Mouse (Mus musculus) CH12.LX (cell line): ENCODE data around the gene Ccdc162. TPM values are rescaled to one million over a fixed set of nuclear protein-coding genes. Genes with fewer than 3 reads are reported as not detected.
"Not testable (repeated sequence)": the region's sequence is repeated elsewhere in the genome, so short reads cannot be mapped to it uniquely, and the experiment has no call there.

Source experiments
- DNase-seq: peaks from one replicate; pipeline ENCODE4 v3.0.0-alpha.2; 2013; ENCODE audit errors: extremely low read depth
- H3K27ac ChIP-seq: 2 replicates; pipeline ENCODE4 v1.5.1; 2012; ENCODE audit warnings: low read depth, mild to moderate bottlenecking, control low read depth, moderate library complexity; ENCODE audit not compliant: insufficient read depth
- H3K27me3 ChIP-seq: replicated peaks from 2 replicates; pipeline ENCODE3; 2012; ENCODE audit warnings: inconsistent platforms
- H3K36me3 ChIP-seq, 2 experiments: replicated peaks in 1 of 2; 2 replicates each; pipeline versions ENCODE3 to v1.6.1; 2012; ENCODE audit warnings: inconsistent platforms in 1 of 2, low read length in 1 of 2, mild to moderate bottlenecking in 1 of 2, mixed read lengths in 1 of 2, moderate library complexity in 1 of 2; ENCODE audit not compliant: control insufficient read depth in 1 of 2, insufficient read depth in 1 of 2
- H3K4me1 ChIP-seq, 2 experiments: 2 replicates each; pipeline ENCODE4 v1.6.1; 2012; ENCODE audit warnings: inconsistent platforms in 1 of 2, moderate library complexity in 1 of 2; ENCODE audit not compliant: insufficient read depth in 2 of 2, control insufficient read depth in 1 of 2
- H3K4me2 ChIP-seq: 2 replicates; pipeline ENCODE4 v1.6.1; 2012; ENCODE audit warnings: low read depth, mild to moderate bottlenecking, control low read depth; ENCODE audit not compliant: poor library complexity, insufficient read depth, severe bottlenecking
- H3K4me3 ChIP-seq, 3 experiments: fragments of 150-350 bp in 1 of 3; sonication (generic) in 1 of 3; replicated peaks in 1 of 3; 2 replicates each; pipeline versions ENCODE3 to v1.5.1; 2011 to 2012; ENCODE audit warnings: low read depth in 2 of 3, low read length in 2 of 3, mild to moderate bottlenecking in 2 of 3, moderate library complexity in 2 of 3, control low read depth in 1 of 3, improper control_type of control experiment in 1 of 3, inconsistent platforms in 1 of 3, mixed read lengths in 1 of 3; ENCODE audit not compliant: poor library complexity in 1 of 3
- H3K79me2 ChIP-seq: replicated peaks from 2 replicates; pipeline ENCODE4 v1.6.1; 2012; ENCODE audit warnings: mild to moderate bottlenecking, moderate library complexity; ENCODE audit not compliant: control insufficient read depth, poor library complexity, insufficient read depth, severe bottlenecking; ENCODE audit errors: extremely low read depth
- H3K9ac ChIP-seq: 2 replicates; pipeline ENCODE4 v1.6.1; 2012; ENCODE audit warnings: low read depth, mild to moderate bottlenecking, control low read depth, moderate library complexity; ENCODE audit not compliant: insufficient read depth
- H3K9me3 ChIP-seq: replicated peaks from 2 replicates; pipeline ENCODE3; 2012; ENCODE audit warnings: low read length, inconsistent platforms, mixed read lengths
- CHD1 ChIP-seq: IDR thresholded peaks from 2 replicates; pipeline ENCODE4 v1.6.1; 2012; ENCODE audit warnings: low read depth, low read length, improper control_type of control experiment, inconsistent platforms
- CTCF ChIP-seq, 2 experiments: IDR thresholded peaks in 1 of 2; conservative IDR thresholded peaks in 1 of 2; 2 replicates each; pipeline ENCODE4 v1.5.1; 2011 to 2012; ENCODE audit warnings: low read depth in 2 of 2, low read length in 2 of 2, improper control_type of control experiment in 1 of 2, inconsistent platforms in 1 of 2, mild to moderate bottlenecking in 1 of 2, moderate library complexity in 1 of 2
- ETS1 ChIP-seq: conservative IDR thresholded peaks from 2 replicates; pipeline ENCODE4 v1.6.1; 2012; ENCODE audit warnings: low read depth, mild to moderate bottlenecking, inconsistent platforms, low read length, improper control_type of control experiment, moderate library complexity
- HCFC1 ChIP-seq: IDR thresholded peaks from 2 replicates; pipeline ENCODE4 v1.6.1; 2012; ENCODE audit warnings: low read depth, mild to moderate bottlenecking, inconsistent platforms, low read length, improper control_type of control experiment
- JUN ChIP-seq: IDR thresholded peaks from 2 replicates; pipeline ENCODE4 v1.6.1; 2011; ENCODE audit warnings: low read depth, mild to moderate bottlenecking, low read length, improper control_type of control experiment, moderate library complexity; ENCODE audit not compliant: insufficient read depth
- JUND ChIP-seq: conservative IDR thresholded peaks from 2 replicates; pipeline ENCODE4 v1.6.1; 2011; ENCODE audit warnings: low read depth, low read length, improper control_type of control experiment
- MAX ChIP-seq: IDR thresholded peaks from 2 replicates; pipeline ENCODE4 v1.6.1; 2011; ENCODE audit warnings: low read length, improper control_type of control experiment
- MAZ ChIP-seq: IDR thresholded peaks from 2 replicates; pipeline ENCODE4 v1.6.1; 2012; ENCODE audit warnings: low read depth, mild to moderate bottlenecking, inconsistent platforms, low read length, improper control_type of control experiment, moderate library complexity
- NELFE ChIP-seq: IDR thresholded peaks from 2 replicates; pipeline ENCODE4 v1.6.1; 2011; ENCODE audit warnings: low read depth, low read length, improper control_type of control experiment
- PAX5 ChIP-seq: IDR thresholded peaks from 2 replicates; pipeline ENCODE4 v1.6.1; 2012; ENCODE audit warnings: low read length, inconsistent platforms, mixed read lengths
- TBP ChIP-seq: conservative IDR thresholded peaks from 2 replicates; pipeline ENCODE4 v1.6.1; 2011; ENCODE audit warnings: low read depth, low read length, improper control_type of control experiment
- TCF12 ChIP-seq: IDR thresholded peaks from 2 replicates; pipeline ENCODE4 v1.6.1; 2014; ENCODE audit warnings: low read depth, mild to moderate bottlenecking, inconsistent platforms, low read length, improper control_type of control experiment
- USF1 ChIP-seq: IDR thresholded peaks from 2 replicates; pipeline ENCODE4 v1.6.1; 2014; ENCODE audit warnings: low read depth, mild to moderate bottlenecking, inconsistent platforms, low read length, improper control_type of control experiment
- USF2 ChIP-seq: conservative IDR thresholded peaks from 2 replicates; pipeline ENCODE4 v1.6.1; 2011; ENCODE audit warnings: low read depth, low read length, improper control_type of control experiment
- ZC3H11A ChIP-seq: IDR thresholded peaks from 2 replicates; pipeline ENCODE4 v1.6.1; 2012; ENCODE audit warnings: low read depth, mild to moderate bottlenecking, inconsistent platforms, low read length, improper control_type of control experiment
- ZMIZ1 ChIP-seq: IDR thresholded peaks from 2 replicates; pipeline ENCODE4 v1.6.1; 2012; ENCODE audit warnings: low read depth, mild to moderate bottlenecking, inconsistent platforms, low read length, improper control_type of control experiment
- ZNF384 ChIP-seq: IDR thresholded peaks from 2 replicates; pipeline ENCODE4 v1.6.1; 2012; ENCODE audit warnings: low read depth, low read length, improper control_type of control experiment, inconsistent platforms
- dilution Hi-C: fragments of 300-500 bp; cut with MboI; formaldehyde crosslinking; loops from 2 replicates; pipeline ENCODE4 v1.14.3; 2020; ENCODE audit warnings: low sequenced_read_pairs; ENCODE audit not compliant: extremely low pct_unique_long_range_greater_than_20kb, extremely low pct_ligation_motif_present
- in situ Hi-C: fragments of 300-500 bp; cut with MboI; formaldehyde crosslinking; loops from 3 replicates; pipeline ENCODE4 v1.14.3; 2019; ENCODE audit warnings: low sequenced_read_pairs, low pct_ligation_motif_present, low pct_unique_long_range_greater_than_20kb, mixed read lengths
- polyA plus RNA-seq: library from polyadenylated mRNA; unstranded; fragments of >175 nt; gene quantifications from 2 replicates; pipeline ENCODE4 v1.2.1, GENCODE M21; 2012; ENCODE audit warnings: low read depth; ENCODE audit not compliant: insufficient read length
- total RNA-seq, 2 experiments: library from RNA; depleted of rRNA; stranded (reverse); fragments of 300-350 nt in 1 of 2; fragments of >200 nt in 1 of 2; gene quantifications; 2 replicates each; pipeline ENCODE4 v1.2.3; 2012 to 2014

The Ccdc162 gene
- total and polyA plus RNA-seq, 3 experiments = 0.64 to 1.3 (median 1.3) TPM

- H3K36me3 ChIP-seq, DNase-seq, H3K9ac ChIP-seq, H3K4me2 ChIP-seq, H3K9me3 ChIP-seq, H3K27ac ChIP-seq, H3K79me2 ChIP-seq, dilution Hi-C loops, H3K4me3 ChIP-seq, in situ Hi-C loops, H3K27me3 ChIP-seq: not testable (repeated sequence)
- H3K4me1 ChIP-seq = peaks cover 0 to 11% of the 10 kb centered on the region in 2 experiments; a peak in 2 of 4 replicates
These were observed 60.8 kb downstream of the Ccdc162 start for GRCm38 (mm10) chr10:41655684-41656083.

GRCm38 (mm10) chr10:41652988-41653387 lies 63.4 kb downstream of the Ccdc162 start:
- dilution Hi-C loops = no loop called here
- peaks cover 0 to 16% of the 10 kb centered on the region in 2 experiments; a peak in 2 of 4 replicates for H3K4me1 ChIP-seq
- H3K27me3 ChIP-seq = no peaks in the 10 kb centered on the region

GRCm38 (mm10) chr10:41652094-41652775 lies 64.2 kb downstream of the Ccdc162 start:
- Histone ChIP-seq H3K4me2 (no peak overlapping the region), H3K9me3 (no peaks in the 10 kb centered on the region), H3K4me3 (no peak overlapping the region), H3K4me1 (peaks cover 0 to 16% of the 10 kb centered on the region in 2 experiments; a peak in 2 of 4 replicates), H3K36me3 (no peaks in the 10 kb centered on the region), H3K27me3 (no peaks in the 10 kb centered on the region), H3K9ac (no peak overlapping the region), H3K79me2 (no peaks in the 10 kb centered on the region), H3K27ac (no peak overlapping the region)
- no peak for DNase-seq
- no peak for TF ChIP-seq ZMIZ1
- no peak for TF ChIP-seq NELFE
- no peak for TF ChIP-seq USF1
- TF ChIP-seq HCFC1 = no peak
- TF ChIP-seq ETS1 = no peak
- TF ChIP-seq PAX5 = no peak
- no peak for TF ChIP-seq ZC3H11A
- no peak for TF ChIP-seq JUN
- no peak for TF ChIP-seq MAZ
- no peak for TF ChIP-seq TBP
- TF ChIP-seq MAX = no peak
- TF ChIP-seq CHD1 = no peak
- in situ Hi-C loops = no loop called here
- dilution Hi-C loops = no loop called here

More at GRCm38 (mm10) chr10:41652988-41653387, 63.4 kb downstream of the Ccdc162 start:
- H3K9ac ChIP-seq = no peak overlapping the region
- no peaks in the 10 kb centered on the region for H3K9me3 ChIP-seq
- in situ Hi-C loops = no loop called here
- no peak for DNase-seq
- no peak overlapping the region for H3K4me2 ChIP-seq
- no peak overlapping the region for H3K27ac ChIP-seq
- no peaks in the 10 kb centered on the region for H3K79me2 ChIP-seq
- H3K36me3 ChIP-seq = no peaks in the 10 kb centered on the region
- TF ChIP-seq USF2 = no peak
- TF ChIP-seq ZNF384 = no peak
- no peak for TF ChIP-seq MAX
- TF ChIP-seq JUND = no peak
- no peak for TF ChIP-seq CTCF (conservative IDR thresholded peaks at IDR 0.05 in 1 of 2, IDR thresholded peaks at IDR 0.05 in 1 of 2; ENCODE audit: low read depth in 2 of 2, low read length in 2 of 2)
- TF ChIP-seq TCF12 = no peak
- no peak for TF ChIP-seq ZC3H11A
- H3K4me3 ChIP-seq = no peak overlapping the region
